Mouse (Mus musculus) heart, embryonic 14.5 days (tissue): ENCODE results near the gene Stab1. TPM values are rescaled to one million over a fixed set of nuclear protein-coding genes. Genes with fewer than 3 reads are reported as not detected.

Experiments
- ATAC-seq: fragments of 200-750 bp; cut with Nextera tagmentation; 2 replicates; pipeline ENCODE4 v1.8.0; 2017; ENCODE audit warnings: low read depth, moderate TSS enrichment; ENCODE audit not compliant: insufficient number of reproducible peaks, insufficient read depth, low FRiP score
- H3K27ac ChIP-seq, 2 experiments: fragments of 200-500 bp in 1 of 2; fragments of 300-500 bp in 1 of 2; sonication (generic) in 1 of 2; replicated peaks in 1 of 2; 2 replicates each; pipeline ENCODE4 v1.5.1; 2012 to 2014; ENCODE audit warnings: low read depth in 2 of 2, low read length in 2 of 2, control low read depth in 1 of 2, mild to moderate bottlenecking in 1 of 2, mixed read lengths in 1 of 2; ENCODE audit not compliant: control insufficient read depth in 1 of 2, insufficient read depth in 1 of 2
- H3K27me3 ChIP-seq: fragments of 300-500 bp; sonication (generic); 2 replicates; pipeline ENCODE4 v1.6.1; 2014; ENCODE audit warnings: mild to moderate bottlenecking, low read length, control low read depth; ENCODE audit not compliant: control insufficient read depth, insufficient read depth
- H3K36me3 ChIP-seq: fragments of 300-500 bp; sonication (generic); 2 replicates; pipeline ENCODE4 v1.6.1; 2014; ENCODE audit warnings: mild to moderate bottlenecking, control low read depth, low read length, mixed read lengths; ENCODE audit not compliant: control insufficient read depth, insufficient read depth
- H3K4me1 ChIP-seq, 2 experiments: fragments of 200-500 bp in 1 of 2; fragments of 300-500 bp in 1 of 2; sonication (generic) in 1 of 2; 2 replicates each; pipeline ENCODE4 v1.6.1; 2012 to 2014; ENCODE audit warnings: low read length in 2 of 2, control low read depth in 1 of 2, mixed read lengths in 1 of 2; ENCODE audit not compliant: control insufficient read depth in 2 of 2, insufficient read depth in 2 of 2
- H3K4me2 ChIP-seq: fragments of 300-500 bp; sonication (generic); 2 replicates; pipeline ENCODE4 v1.6.1; 2014; ENCODE audit warnings: mild to moderate bottlenecking, low read length
- H3K4me3 ChIP-seq, 2 experiments: fragments of 200-500 bp in 1 of 2; fragments of 300-500 bp in 1 of 2; sonication (generic) in 1 of 2; 2 replicates each; pipeline ENCODE4 v1.5.1; 2012 to 2014; ENCODE audit warnings: low read length in 2 of 2, mild to moderate bottlenecking in 2 of 2, control low read depth in 1 of 2, low read depth in 1 of 2, moderate library complexity in 1 of 2; ENCODE audit not compliant: control insufficient read depth in 1 of 2, insufficient read depth in 1 of 2
- H3K9ac ChIP-seq: fragments of 300-500 bp; sonication (generic); 2 replicates; pipeline ENCODE4 v1.6.1; 2014; ENCODE audit warnings: mild to moderate bottlenecking, low read length
- H3K9me3 ChIP-seq: fragments of 300-500 bp; sonication (generic); 2 replicates; pipeline ENCODE4 v1.6.1; 2016; ENCODE audit warnings: low read length, control low read depth; ENCODE audit not compliant: control insufficient read depth
- WGBS: fragments of 180-500 bp; shearing (Covaris S2); extraction: QIAGEN DNeasy Blood & Tissue Kit; methylation state at CpG from one replicate; pipeline ENCODE4 v1.1.7; 2014; 5-methylcytosine and 5-hydroxymethylcytosine counted together
- polyA plus RNA-seq: library from polyadenylated mRNA; unstranded; fragments of >200 nt; fragmentation: Nextera tagmentation; extraction: Ambion mirVana; gene quantifications from 2 replicates; pipeline ENCODE4 v1.2.1, GENCODE M21; 2014

The Stab1 gene
- polyA plus RNA-seq, 1 experiment from 2014 or later, result 66.8 TPM

DNA sequence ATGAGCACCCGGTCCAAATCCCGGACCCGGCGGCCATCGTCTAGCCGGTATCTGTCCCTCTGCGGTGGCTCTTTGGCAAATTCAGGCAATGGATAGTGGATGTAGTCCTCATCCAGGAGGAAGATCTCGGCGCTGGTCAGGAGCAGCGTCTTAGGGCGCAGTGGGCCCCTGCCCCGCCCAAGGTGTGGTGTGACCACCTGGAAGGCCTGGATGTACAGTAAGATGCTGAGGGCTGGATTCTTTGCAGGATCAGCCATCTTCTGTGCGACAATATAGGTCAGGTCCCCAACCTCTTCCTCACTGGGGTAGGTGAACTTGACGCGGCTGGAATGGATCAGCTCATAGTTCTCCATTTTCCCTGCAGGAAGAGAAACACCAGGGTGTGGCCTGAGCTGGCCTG, 3.4 kb upstream of the Stab1 start:
- Histone ChIP-seq H3K9ac (no peak overlapping the region), H3K27ac (no peak overlapping the region), H3K27me3 (no peaks in the 10 kb centered on the region), H3K4me3 (no peak overlapping the region), H3K4me1 (peaks cover 0 to 7% of the 10 kb centered on the region in 2 experiments; a peak in 2 of 4 replicates), H3K36me3 (peaks cover 70% of the 10 kb centered on the region), H3K4me2 (no peak overlapping the region), H3K9me3 (no peaks in the 10 kb centered on the region)
- 92% methylated on average over 15 of the region's 15 CpGs for WGBS
- no peak for ATAC-seq

DNA sequence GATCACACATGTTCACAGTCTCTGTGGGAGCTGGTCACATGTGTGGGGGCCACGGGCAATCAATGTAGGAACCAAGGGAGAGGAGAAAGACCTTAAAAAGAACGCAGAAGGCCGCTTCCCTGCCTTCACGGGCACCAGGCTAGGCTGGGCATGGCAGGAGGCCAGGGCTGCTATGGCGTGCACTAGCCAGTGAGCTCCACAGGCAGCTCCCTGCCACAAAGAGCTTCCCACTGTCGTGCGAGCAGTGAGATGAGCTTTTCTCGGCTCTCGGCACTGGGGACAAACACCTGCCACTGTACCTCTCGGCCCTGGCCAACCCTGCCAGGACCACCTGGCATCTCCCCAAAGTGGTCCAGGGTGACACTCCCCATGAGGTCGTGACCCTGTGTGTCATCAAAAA, 2.9 kb upstream of the Stab1 start:
- Histone ChIP-seq H3K27ac (0 out of 4 replicates have a peak overlapping the region, but pooled peaks of 1 of the 2 experiments have one; percentile 6), H3K4me1 (peaks cover 1 to 9% of the 10 kb centered on the region in 2 experiments; a peak in 2 of 4 replicates)
- no peak for ATAC-seq

GRCm38 (mm10) chr14:31170963-31171362, 2.5 kb upstream of the Stab1 start:
- Histone ChIP-seq H3K4me2 (no peak overlapping the region), H3K27ac (0 out of 4 replicates have a peak overlapping the region, but pooled peaks of 1 of the 2 experiments have one; percentile 6), H3K9ac (no peak overlapping the region), H3K9me3 (no peaks in the 10 kb centered on the region), H3K4me1 (peaks cover 2 to 11% of the 10 kb centered on the region in 2 experiments; a peak in 2 of 4 replicates), H3K36me3 (peaks cover 62% of the 10 kb centered on the region), H3K27me3 (no peaks in the 10 kb centered on the region), H3K4me3 (no peak overlapping the region)
- 69% methylated on average over 13 of the region's 13 CpGs for WGBS
- ATAC-seq, result no peak

More for the DNA sequence above, 2.9 kb upstream of the Stab1 start:
- Histone ChIP-seq H3K27me3 (no peaks in the 10 kb centered on the region), H3K9me3 (no peaks in the 10 kb centered on the region), H3K9ac (no peak overlapping the region), H3K4me3 (no peak overlapping the region), H3K4me2 (no peak overlapping the region), H3K36me3 (peaks cover 66% of the 10 kb centered on the region)
- 89% methylated on average over 11 of the region's 11 CpGs for WGBS

DNA sequence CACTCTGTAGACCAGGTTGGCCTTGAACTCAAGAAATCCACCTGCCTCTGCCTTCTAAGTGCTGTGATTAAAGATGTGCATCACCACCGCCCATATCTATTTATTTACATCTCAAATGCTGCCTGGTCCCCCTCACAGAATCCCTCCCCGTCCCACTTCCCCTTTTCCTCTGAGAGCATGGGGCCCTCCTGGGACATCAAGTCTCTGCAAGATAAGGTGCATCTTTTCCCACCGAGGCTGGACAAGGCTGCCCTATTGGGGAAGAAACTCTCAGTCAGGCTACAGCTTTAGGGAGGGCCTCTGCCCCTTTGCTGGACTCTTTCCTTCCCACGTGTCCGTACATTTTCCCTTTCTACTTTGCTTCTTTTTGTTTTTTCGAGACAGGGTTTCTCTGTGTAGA, 1.1 kb upstream of the Stab1 start:
- H3K9ac ChIP-seq, result no peak overlapping the region
- no peaks in the 10 kb centered on the region for H3K9me3 ChIP-seq
- 62% methylated on average over 6 of the region's 6 CpGs for WGBS
- H3K36me3 ChIP-seq, result peaks cover 47% of the 10 kb centered on the region
- H3K27ac ChIP-seq, result no peak overlapping the region
- ATAC-seq, result no peak
- H3K4me2 ChIP-seq, result no peak overlapping the region
- H3K4me3 ChIP-seq, result no peak overlapping the region
- H3K27me3 ChIP-seq, result no peaks in the 10 kb centered on the region
- H3K4me1 ChIP-seq, result peaks cover 5 to 22% of the 10 kb centered on the region in 2 experiments

DNA sequence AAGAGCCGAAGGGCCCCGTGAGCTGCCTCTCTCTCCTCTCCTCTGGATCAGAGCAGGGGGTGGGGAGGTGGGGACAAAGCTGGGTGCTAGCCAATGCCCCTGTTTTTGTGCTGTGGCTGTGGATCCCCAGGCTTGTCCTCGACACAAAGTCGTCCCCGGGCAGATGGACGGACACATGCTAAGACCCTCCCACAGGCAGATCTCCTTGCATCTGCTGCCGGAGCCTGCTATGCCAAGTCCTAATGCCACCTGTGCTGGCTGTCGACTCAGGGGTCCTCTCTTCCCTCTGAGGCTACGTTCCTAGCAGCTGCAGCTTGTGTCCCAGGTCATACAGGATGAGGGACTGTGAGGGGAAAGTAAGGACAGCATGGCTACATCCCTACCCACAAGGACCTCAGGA, 1.6 kb downstream of the Stab1 start:
- 0 out of 4 replicates have a peak overlapping the region, but pooled peaks of 1 of the 2 experiments have one; percentile 53 for H3K27ac ChIP-seq
- 51% methylated on average over 9 of the region's 9 CpGs for WGBS
- peak overlapping the region; percentile 69 for H3K9ac ChIP-seq
- no peaks in the 10 kb centered on the region for H3K9me3 ChIP-seq
- peaks cover 24% of the 10 kb centered on the region for H3K36me3 ChIP-seq
- no peak for ATAC-seq
- H3K27me3 ChIP-seq, result no peaks in the 10 kb centered on the region
- H3K4me3 ChIP-seq, result peak overlapping the region; percentile 38 to 42
- peak overlapping the region; percentile 59 for H3K4me2 ChIP-seq
- peaks cover 11 to 30% of the 10 kb centered on the region in 2 experiments for H3K4me1 ChIP-seq

DNA sequence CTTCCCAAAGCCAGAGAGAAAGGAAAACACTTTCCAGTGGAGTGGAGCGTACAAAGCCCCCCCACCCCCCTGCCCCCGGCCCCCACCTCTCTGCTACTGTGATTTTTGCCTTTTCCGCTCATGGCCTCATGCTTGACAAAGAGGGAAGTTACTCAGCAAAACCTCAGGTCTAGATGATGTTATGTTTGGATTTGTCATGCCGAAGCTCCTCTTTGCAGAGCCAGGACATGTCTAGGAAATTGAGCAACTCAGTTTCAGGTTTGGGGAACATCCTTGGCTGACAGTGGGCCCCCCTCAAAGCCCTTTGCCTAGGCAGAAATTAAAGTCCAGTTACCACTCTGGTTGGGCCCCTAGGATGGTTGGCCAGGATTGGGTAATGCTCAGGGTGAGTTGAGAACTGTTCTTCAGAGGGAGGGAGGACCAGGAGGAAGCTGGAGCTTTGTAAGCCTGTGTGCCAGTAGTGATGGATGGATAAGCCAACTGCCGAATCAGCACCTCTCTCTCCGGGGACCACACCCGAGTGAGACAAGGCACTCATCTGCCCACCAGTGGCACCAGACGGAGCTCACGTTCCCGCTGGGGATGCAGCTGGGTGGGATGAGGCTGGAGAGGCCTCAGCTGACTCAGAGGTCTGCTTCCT, 2.3 kb downstream of the Stab1 start:
- WGBS, result 57% methylated on average over 10 of the region's 10 CpGs
- peak overlapping the region; percentile 59 for H3K4me2 ChIP-seq
- no peaks in the 10 kb centered on the region for H3K27me3 ChIP-seq
- peaks cover 17% of the 10 kb centered on the region for H3K36me3 ChIP-seq
- H3K4me3 ChIP-seq, result peak overlapping the region; percentile 38 to 42
- no peaks in the 10 kb centered on the region for H3K9me3 ChIP-seq
- peaks cover 11 to 30% of the 10 kb centered on the region in 2 experiments for H3K4me1 ChIP-seq
- no peak overlapping the region; a peak in 1 of 4 replicates for H3K27ac ChIP-seq
- peak overlapping the region; percentile 69; the same call in 1 of the 2 replicates for H3K9ac ChIP-seq
- no peak for ATAC-seq

DNA sequence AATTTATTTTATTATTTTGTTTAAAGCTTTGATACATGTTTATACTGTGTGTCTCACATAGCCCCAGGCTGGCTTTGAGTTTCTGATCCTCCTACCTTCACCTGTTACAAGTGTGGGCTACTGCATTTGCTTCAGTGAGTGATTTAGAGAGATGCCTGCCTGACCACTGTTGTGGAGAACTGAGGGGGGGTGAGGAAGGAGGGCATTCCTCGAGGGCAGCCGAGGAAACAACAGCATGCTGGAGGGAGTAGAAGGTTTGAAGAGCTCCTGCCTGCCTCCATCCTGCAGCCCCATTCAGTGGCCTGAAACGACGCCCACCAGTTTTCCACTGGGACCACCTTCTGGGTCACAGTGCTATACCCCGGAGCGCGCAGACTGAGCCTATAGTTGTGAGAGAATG, 3.0 kb downstream of the Stab1 start:
- Histone ChIP-seq H3K4me3 (no peak overlapping the region), H3K9ac (no peak overlapping the region), H3K4me2 (0 out of 2 replicates have a peak overlapping the region, but pooled peaks have one; percentile 59), H3K9me3 (no peaks in the 10 kb centered on the region), H3K36me3 (peaks cover 16% of the 10 kb centered on the region), H3K27ac (no peak overlapping the region), H3K27me3 (no peaks in the 10 kb centered on the region), H3K4me1 (peaks cover 13 to 32% of the 10 kb centered on the region in 2 experiments)
- no peak for ATAC-seq
- 58% methylated on average over 7 of the region's 7 CpGs for WGBS
